Mouse (Mus musculus): ENCODE data around the gene Cdr2.
A peak's percentile ranks its signal among the peaks of the same experiment; 100 is the strongest.
"Not testable (repeated sequence)": the region's sequence is repeated elsewhere in the genome, so short reads cannot be mapped to it uniquely, and the experiment has no call there.

The Cdr2 gene

GRCm38 (mm10) chr7:120970112-120970511 lies 12.0 kb downstream of the Cdr2 start:
- no peak for DNase-seq

- DNase-seq: no peak
Observed at GRCm38 (mm10) chr7:120969221-120969620, 12.9 kb downstream of the Cdr2 start.

GRCm38 (mm10) chr7:120963126-120963525 lies 19.0 kb downstream of the Cdr2 start:
- no peak for DNase-seq

- DNase-seq: no peak
Observed at GRCm38 (mm10) chr7:120961893-120962292, 20.2 kb downstream of the Cdr2 start.

GRCm38 (mm10) chr7:120960601-120961000 lies 21.5 kb downstream of the Cdr2 start:
- no peak for DNase-seq

- DNase-seq: no peak
Observed at GRCm38 (mm10) chr7:120960116-120960515, 22.0 kb downstream of the Cdr2 start.

GRCm38 (mm10) chr7:120953591-120953990 lies 28.5 kb downstream of the Cdr2 start:
- DNase-seq: not testable (repeated sequence)

- no peak for DNase-seq
Observed at GRCm38 (mm10) chr7:120943936-120944509, 38.1 kb downstream of the Cdr2 start.

- no peak for DNase-seq
Observed at GRCm38 (mm10) chr7:120942506-120942905, 39.6 kb downstream of the Cdr2 start.

- no peak for DNase-seq
Observed at GRCm38 (mm10) chr7:120941214-120941613, 40.9 kb downstream of the Cdr2 start.

GRCm38 (mm10) chr7:120940343-120940742 lies 41.8 kb downstream of the Cdr2 start:
- DNase-seq: no peak

GRCm38 (mm10) chr7:120938206-120938605 lies 43.9 kb downstream of the Cdr2 start:
- DNase-seq: no peak

GRCm38 (mm10) chr7:120936522-120936921 lies 45.6 kb downstream of the Cdr2 start:
- no peak for DNase-seq

GRCm38 (mm10) chr7:120934716-120935115 lies 47.4 kb downstream of the Cdr2 start:
- DNase-seq: no peak

- no peak for DNase-seq
Observed at GRCm38 (mm10) chr7:120933680-120934195, 48.4 kb downstream of the Cdr2 start.

- DNase-seq: no peak
Observed at GRCm38 (mm10) chr7:120933110-120933509, 49.0 kb downstream of the Cdr2 start.

GRCm38 (mm10) chr7:120918526-120918962 lies 63.6 kb downstream of the Cdr2 start:
- peak; percentile 74 for DNase-seq

- DNase-seq: peak; percentile 99
Observed at GRCm38 (mm10) chr7:120917592-120918461, 64.3 kb downstream of the Cdr2 start, which contains the start of gene Polr3e. Gene Polr3e (plus strand): TSS chr7:120917744.

GRCm38 (mm10) chr7:120917279-120917591 lies 64.9 kb downstream of the Cdr2 start:
- DNase-seq: no peak

GRCm38 (mm10) chr7:120916262-120916875 lies 65.7 kb downstream of the Cdr2 start:
- no peak for DNase-seq

GRCm38 (mm10) chr7:120913332-120913731 lies 68.8 kb downstream of the Cdr2 start:
- DNase-seq: no peak

- not testable (repeated sequence) for DNase-seq
Observed at GRCm38 (mm10) chr7:120911268-120911667, 70.8 kb downstream of the Cdr2 start.

GRCm38 (mm10) chr7:120910172-120910571 lies 71.9 kb downstream of the Cdr2 start:
- not testable (repeated sequence) for DNase-seq

All from cerebellum, adult 9-11 months (tissue).